Mouse (Mus musculus): Measurements from ENCODE around the gene Rps6kb2.

Rps6kb2 gene

GRCm38 (mm10) chr19:4114551-4114950 is 48.6 kb downstream of the Rps6kb2 start:
- peak; percentile 13 for DNase-seq

GRCm38 (mm10) chr19:4113806-4114230 is 49.3 kb downstream of the Rps6kb2 start:
- DNase-seq, result peak; percentile 53

GRCm38 (mm10) chr19:4113186-4113805 is 49.9 kb downstream of the Rps6kb2 start:
- DNase-seq, result peak; percentile 85

- peak; percentile 18 for DNase-seq
Observed at GRCm38 (mm10) chr19:4112063-4112960, 50.8 kb downstream of the Rps6kb2 start.

DNA sequence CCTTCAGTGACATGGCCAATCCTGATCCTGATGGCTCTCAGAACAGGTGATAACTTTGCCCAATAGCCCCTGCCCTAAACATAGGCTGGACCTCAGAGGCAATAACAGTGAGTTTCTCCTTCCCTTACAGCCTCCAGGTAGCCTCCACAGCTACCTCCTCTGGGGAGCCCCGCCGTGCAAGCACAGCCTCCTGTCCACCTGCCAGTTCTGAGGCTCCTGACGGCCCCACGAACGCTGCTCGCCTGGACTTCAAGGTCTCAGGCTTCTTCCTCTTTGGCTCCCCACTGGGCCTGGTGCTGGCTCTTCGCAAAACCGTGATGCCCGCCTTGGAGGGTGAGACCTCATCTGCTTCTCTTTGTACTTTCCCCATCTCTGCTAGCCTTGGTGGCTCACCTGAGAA is 54.6 kb downstream of the Rps6kb2 start:
- no peak for DNase-seq

GRCm38 (mm10) chr19:4106654-4107053 is 56.5 kb downstream of the Rps6kb2 start:
- no peak for DNase-seq

GRCm38 (mm10) chr19:4104675-4105194 is 58.4 kb downstream of the Rps6kb2 start:
- no peak for DNase-seq
